Mouse (Mus musculus): ENCODE measurements at regions not wholly inside any gene's neighbourhood (a gene's known extent, or its start where the extent isn't known, plus 50 kb on each side); places are given as distances from the start of the nearest gene placed in this dataset.

DNA sequence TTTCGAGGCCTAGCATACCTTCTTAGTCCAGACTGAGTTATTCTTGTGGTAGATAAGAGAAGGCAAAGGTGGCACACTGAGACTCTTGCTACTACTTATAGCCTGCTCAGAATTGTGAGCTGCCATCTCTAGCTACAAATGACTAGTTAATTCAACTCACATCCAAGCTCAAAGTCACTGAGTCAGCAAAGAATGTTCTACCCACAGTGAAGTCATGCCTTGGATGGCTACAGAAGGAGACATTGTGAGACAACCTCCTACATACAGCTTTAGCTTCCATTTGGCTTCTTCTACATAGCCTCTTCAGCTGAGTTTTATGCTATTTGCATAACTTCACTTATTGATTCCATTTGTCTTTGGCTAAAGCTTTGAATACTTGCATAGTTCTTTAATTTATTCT lies 217.2 kb downstream of the Gm21750 start:
- Histone ChIP-seq H3K36me3 (replicated peaks; ENCODE audit: control insufficient read depth, insufficient read depth, low read depth) (no peaks in the 10 kb centered on the region), H3K9ac (replicated peaks) (no peak overlapping the region), H3K4me3 (ENCODE audit: insufficient read depth in 1 of 2, low read depth in 2 of 2, low read length in 2 of 2) (no peak overlapping the region), H3K27ac (no peak overlapping the region), H3K27me3 (ENCODE audit: control insufficient read depth, insufficient read depth, low read length) (no peaks in the 10 kb centered on the region), H3K4me1 (replicated peaks; ENCODE audit: control insufficient read depth in 2 of 2, insufficient read depth in 2 of 2, low read length in 1 of 2) (no peaks in the 10 kb centered on the region), H3K4me2 (ENCODE audit: low read depth) (no peak overlapping the region), H3K9me3 (ENCODE audit: control insufficient read depth, low read length) (no peaks in the 10 kb centered on the region)
- no peak for TF ChIP-seq CTCF (IDR thresholded peaks at IDR 0.05; ENCODE audit: low read depth)
- 49% methylated on average over 1 of the region's 1 CpGs for WGBS (ENCODE audit: insufficient replicate concordance)
- DNase-seq (ENCODE audit: low read depth in 3 of 3, low spot score in 3 of 3) (no peak), ATAC-seq (ENCODE audit: insufficient read depth) (no peak)

DNA sequence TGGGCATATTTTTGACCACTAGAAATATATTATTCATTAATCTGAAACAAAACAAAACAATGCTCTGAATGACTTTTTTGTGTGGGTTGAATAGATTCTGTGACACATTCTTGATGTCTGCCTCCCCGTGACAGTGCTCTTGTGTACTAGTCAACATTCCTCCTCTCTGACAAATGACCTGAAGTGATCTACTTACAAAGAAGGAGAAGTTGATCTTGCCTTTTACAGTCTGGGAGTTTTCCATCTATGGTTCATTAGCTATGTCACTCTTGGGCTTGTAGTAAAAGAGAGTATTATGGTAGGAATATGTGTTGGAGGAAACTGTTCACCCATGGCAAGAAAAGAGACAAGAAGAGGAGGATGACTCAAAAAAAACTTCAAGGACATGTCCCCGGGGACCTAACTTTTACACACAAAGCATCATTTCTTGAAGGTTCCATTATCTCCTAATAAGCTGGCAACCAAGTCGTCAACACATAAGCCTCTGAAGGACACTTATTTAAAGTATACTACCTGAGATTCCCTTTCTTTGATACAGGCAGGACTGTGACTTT lies 217.9 kb downstream of the Gm21750 start:
- no peak for TF ChIP-seq EP300 (IDR thresholded peaks at IDR 0.05; ENCODE audit: low read depth)
- no peak for TF ChIP-seq CTCF (IDR thresholded peaks at IDR 0.05; ENCODE audit: low read depth)
- Histone ChIP-seq H3K9me3 (ENCODE audit: control insufficient read depth, low read length) (no peaks in the 10 kb centered on the region), H3K4me1 (replicated peaks; ENCODE audit: control insufficient read depth in 2 of 2, insufficient read depth in 2 of 2, low read length in 1 of 2) (no peaks in the 10 kb centered on the region), H3K27ac (no peak overlapping the region), H3K4me2 (ENCODE audit: low read depth) (no peak overlapping the region), H3K4me3 (ENCODE audit: insufficient read depth in 1 of 2, low read depth in 2 of 2, low read length in 2 of 2) (no peak overlapping the region), H3K9ac (replicated peaks) (no peak overlapping the region), H3K36me3 (replicated peaks; ENCODE audit: control insufficient read depth, insufficient read depth, low read depth) (no peaks in the 10 kb centered on the region), H3K27me3 (ENCODE audit: control insufficient read depth, insufficient read depth, low read length) (no peaks in the 10 kb centered on the region)
- no peak for ATAC-seq (ENCODE audit: insufficient read depth)
- WGBS (ENCODE audit: insufficient replicate concordance) = 50% methylated on average over 3 of the region's 3 CpGs
- no peak for DNase-seq (ENCODE audit: low read depth in 3 of 3, low spot score in 3 of 3)

DNA sequence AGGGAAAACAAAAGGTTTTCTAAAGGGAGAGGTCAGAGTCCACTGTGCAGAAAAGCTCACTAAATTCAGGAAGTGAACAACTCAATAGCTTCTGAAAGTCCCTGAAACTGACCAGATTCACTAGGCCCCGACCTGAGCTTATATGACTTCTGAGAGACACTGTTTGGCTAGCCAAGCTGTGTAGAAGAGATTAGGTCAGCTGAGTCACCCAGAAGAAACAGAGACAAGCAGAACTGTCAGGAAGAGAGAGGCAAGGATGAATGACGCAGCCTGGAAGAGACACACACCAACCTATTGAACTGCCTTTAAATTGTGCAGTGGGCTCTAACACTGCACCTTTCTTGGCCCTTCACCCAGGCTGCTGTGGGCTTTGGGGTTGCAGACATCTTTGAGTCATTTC lies 230.4 kb downstream of the Gm21750 start:
- 30% methylated on average over 2 of the region's 2 CpGs for WGBS (ENCODE audit: insufficient replicate concordance)
- H3K4me1 ChIP-seq (replicated peaks; ENCODE audit: control insufficient read depth in 2 of 2, insufficient read depth in 2 of 2, low read length in 1 of 2) = no peaks in the 10 kb centered on the region; a peak in 1 of 4 replicates
- no peak overlapping the region for H3K27ac ChIP-seq
- no peak overlapping the region for H3K4me3 ChIP-seq (ENCODE audit: insufficient read depth in 1 of 2, low read depth in 2 of 2, low read length in 2 of 2)
- H3K4me2 ChIP-seq (ENCODE audit: low read depth) = no peak overlapping the region
- no peak overlapping the region for H3K9ac ChIP-seq (replicated peaks)
- H3K27me3 ChIP-seq (ENCODE audit: control insufficient read depth, insufficient read depth, low read length) = no peaks in the 10 kb centered on the region
- ATAC-seq (ENCODE audit: insufficient read depth) (no peak), DNase-seq (ENCODE audit: low read depth in 3 of 3, low spot score in 3 of 3) (no peak)
- no peaks in the 10 kb centered on the region for H3K36me3 ChIP-seq (replicated peaks; ENCODE audit: control insufficient read depth, insufficient read depth, low read depth)
- TF ChIP-seq EP300 (IDR thresholded peaks at IDR 0.05; ENCODE audit: low read depth) = no peak
- no peak for TF ChIP-seq CTCF (IDR thresholded peaks at IDR 0.05; ENCODE audit: low read depth)
- H3K9me3 ChIP-seq (ENCODE audit: control insufficient read depth, low read length) = no peaks in the 10 kb centered on the region

DNA sequence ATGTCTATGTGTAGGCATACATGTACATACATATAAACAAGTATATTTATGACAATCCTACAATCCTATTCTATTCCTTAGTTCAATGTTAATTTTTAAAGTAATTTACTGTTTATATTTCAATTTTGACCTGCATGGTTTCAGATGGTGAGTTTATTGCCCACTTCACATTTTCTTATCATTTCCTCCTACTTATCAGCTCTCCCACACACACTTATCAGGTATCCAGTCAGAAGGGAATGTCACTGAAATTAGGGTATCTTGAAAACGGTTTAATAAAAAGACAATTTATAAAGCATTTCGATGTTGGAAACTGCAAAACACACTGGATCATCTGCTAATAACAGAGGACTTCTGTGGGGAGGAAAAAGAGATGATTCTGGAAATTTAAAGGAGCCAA lies 233.8 kb downstream of the Gm21750 start:
- ATAC-seq (ENCODE audit: insufficient read depth) (no peak), DNase-seq (ENCODE audit: low read depth in 3 of 3, low spot score in 3 of 3) (no peak)
- no peak overlapping the region for H3K4me3 ChIP-seq (ENCODE audit: insufficient read depth in 1 of 2, low read depth in 2 of 2, low read length in 2 of 2)
- 30% methylated on average over 2 of the region's 2 CpGs for WGBS (ENCODE audit: insufficient replicate concordance)
- H3K27me3 ChIP-seq (ENCODE audit: control insufficient read depth, insufficient read depth, low read length) = no peaks in the 10 kb centered on the region
- H3K9ac ChIP-seq (replicated peaks) = no peak overlapping the region
- no peak overlapping the region for H3K27ac ChIP-seq
- no peak overlapping the region for H3K4me2 ChIP-seq (ENCODE audit: low read depth)
- no peaks in the 10 kb centered on the region; a peak in 1 of 4 replicates for H3K4me1 ChIP-seq (replicated peaks; ENCODE audit: control insufficient read depth in 2 of 2, insufficient read depth in 2 of 2, low read length in 1 of 2)
- no peaks in the 10 kb centered on the region for H3K9me3 ChIP-seq (ENCODE audit: control insufficient read depth, low read length)
- no peaks in the 10 kb centered on the region for H3K36me3 ChIP-seq (replicated peaks; ENCODE audit: control insufficient read depth, insufficient read depth, low read depth)
- TF ChIP-seq CTCF (IDR thresholded peaks at IDR 0.05; ENCODE audit: low read depth) (no peak), EP300 (IDR thresholded peaks at IDR 0.05; ENCODE audit: low read depth) (no peak)

DNA sequence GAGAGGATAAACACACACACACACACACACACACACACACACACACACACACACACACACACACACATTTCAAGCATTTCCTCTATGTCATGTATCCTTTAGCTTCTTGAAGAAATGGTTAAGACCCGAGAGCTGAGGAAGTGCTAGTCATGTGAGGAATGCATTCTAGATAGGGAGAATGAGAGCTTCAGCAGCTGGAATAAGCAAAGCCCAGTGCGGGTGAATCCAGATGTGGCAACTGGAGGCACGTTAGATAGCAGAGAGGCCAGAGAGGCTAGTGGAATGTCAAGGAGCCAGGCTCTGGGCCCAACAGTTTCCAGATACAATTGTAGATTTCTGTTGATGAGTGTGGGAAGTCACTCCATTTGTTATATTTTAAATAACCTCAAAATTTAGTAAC lies 234.2 kb downstream of the Gm21750 start:
- Histone ChIP-seq H3K4me2 (ENCODE audit: low read depth) (no peak overlapping the region), H3K36me3 (replicated peaks; ENCODE audit: control insufficient read depth, insufficient read depth, low read depth) (no peaks in the 10 kb centered on the region), H3K27ac (no peak overlapping the region), H3K4me1 (replicated peaks; ENCODE audit: control insufficient read depth in 2 of 2, insufficient read depth in 2 of 2, low read length in 1 of 2) (no peaks in the 10 kb centered on the region; a peak in 1 of 4 replicates), H3K27me3 (ENCODE audit: control insufficient read depth, insufficient read depth, low read length) (no peaks in the 10 kb centered on the region), H3K4me3 (ENCODE audit: insufficient read depth in 1 of 2, low read depth in 2 of 2, low read length in 2 of 2) (no peak overlapping the region), H3K9me3 (ENCODE audit: control insufficient read depth, low read length) (no peaks in the 10 kb centered on the region), H3K9ac (replicated peaks) (no peak overlapping the region)
- 29% methylated on average over 3 of the region's 3 CpGs for WGBS (ENCODE audit: insufficient replicate concordance)
- ATAC-seq (ENCODE audit: insufficient read depth) = no peak
- no peak for DNase-seq (ENCODE audit: low read depth in 3 of 3, low spot score in 3 of 3)
- TF ChIP-seq CTCF (IDR thresholded peaks at IDR 0.05; ENCODE audit: low read depth) (no peak), EP300 (IDR thresholded peaks at IDR 0.05; ENCODE audit: low read depth) (no peak)
